Mouse (Mus musculus) brain, adult 2 months (tissue): ENCODE results near the gene Hes3.

ENCODE experiments used
- DNase-seq: peaks from one replicate; pipeline ENCODE4 v3.0.0; 2011; ENCODE audit warnings: low read depth, low spot score

Gene Hes3

DNA sequence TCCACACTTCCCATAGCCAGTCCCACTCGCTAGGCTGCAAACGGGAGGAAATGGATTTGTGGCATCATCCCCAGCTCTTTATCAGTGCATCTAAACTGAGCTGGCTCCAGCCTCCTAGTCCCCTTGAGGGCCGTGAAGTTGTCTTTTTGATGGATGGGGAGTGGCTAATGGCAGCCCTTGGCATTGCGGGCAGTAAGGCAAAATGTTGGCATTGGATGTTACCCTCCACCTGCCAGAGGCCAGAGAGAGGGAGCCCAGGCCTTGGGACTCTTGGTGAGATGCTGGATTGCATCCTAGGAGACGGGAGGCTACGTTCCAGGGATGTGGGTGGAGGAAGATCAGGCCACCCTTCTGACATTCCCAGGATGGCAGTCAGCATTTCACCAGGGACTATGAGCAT is 14.5 kb upstream of the Hes3 start:
- no peak for DNase-seq

DNA sequence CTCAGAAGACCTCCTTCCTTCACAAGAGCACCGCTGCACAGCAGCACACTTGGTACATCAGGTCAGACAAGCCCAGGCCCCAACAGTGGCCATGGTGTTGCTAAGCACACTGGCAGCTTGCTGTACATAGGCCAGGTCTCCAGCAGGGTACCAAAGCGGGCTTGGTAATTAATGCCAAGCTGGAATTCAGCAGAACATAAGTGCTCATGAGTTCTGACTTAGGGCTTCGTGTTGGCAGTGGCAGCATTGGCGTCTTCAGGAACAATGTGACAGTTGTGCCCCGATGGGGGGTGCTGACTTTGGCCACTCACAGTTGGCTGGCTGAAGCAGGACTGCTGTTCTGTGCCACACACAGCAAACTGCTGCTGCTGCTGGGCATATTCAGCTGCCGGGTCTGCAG is 13.2 kb upstream of the Hes3 start:
- peak; percentile 58 for DNase-seq

DNA sequence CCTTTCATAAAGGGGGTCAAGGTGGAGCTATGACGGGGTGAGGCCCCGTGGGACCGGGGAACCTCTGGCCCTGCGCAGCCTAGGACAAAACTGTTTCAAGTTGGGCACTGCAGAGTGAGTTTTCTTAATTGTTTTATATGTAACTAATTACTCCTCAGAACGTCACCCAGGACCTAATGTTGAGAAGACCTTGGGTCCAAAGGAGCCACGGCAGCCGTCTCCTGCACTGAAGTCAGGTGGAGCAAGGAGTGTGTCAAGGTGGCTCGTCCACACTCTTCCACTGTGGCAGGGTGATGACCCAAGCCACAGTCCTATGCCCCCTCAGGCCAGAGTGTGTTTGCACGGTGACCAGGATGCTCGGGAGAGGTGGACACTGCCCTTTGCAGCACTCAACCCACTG is 11.7 kb upstream of the Hes3 start:
- DNase-seq = no peak

DNA sequence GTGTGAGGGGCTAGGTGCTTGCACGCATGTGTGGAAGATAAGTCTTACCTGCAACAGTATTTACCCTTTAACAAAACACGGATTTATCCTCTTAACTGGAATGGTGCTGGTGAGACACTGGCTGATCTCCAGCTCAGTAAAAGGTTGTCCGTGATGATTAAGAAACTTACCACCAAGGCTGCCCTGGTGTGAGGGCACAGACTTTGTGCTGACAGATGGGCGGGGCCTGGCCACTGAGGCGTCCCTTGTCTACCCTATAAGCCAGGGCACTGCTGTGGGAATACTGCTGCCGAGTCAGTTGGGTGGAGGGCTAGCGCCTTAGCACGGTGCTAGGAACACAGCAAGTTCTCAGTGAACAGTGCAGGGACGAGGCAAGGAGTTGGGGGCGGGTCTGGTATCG is 10.6 kb upstream of the Hes3 start:
- no peak for DNase-seq

DNA sequence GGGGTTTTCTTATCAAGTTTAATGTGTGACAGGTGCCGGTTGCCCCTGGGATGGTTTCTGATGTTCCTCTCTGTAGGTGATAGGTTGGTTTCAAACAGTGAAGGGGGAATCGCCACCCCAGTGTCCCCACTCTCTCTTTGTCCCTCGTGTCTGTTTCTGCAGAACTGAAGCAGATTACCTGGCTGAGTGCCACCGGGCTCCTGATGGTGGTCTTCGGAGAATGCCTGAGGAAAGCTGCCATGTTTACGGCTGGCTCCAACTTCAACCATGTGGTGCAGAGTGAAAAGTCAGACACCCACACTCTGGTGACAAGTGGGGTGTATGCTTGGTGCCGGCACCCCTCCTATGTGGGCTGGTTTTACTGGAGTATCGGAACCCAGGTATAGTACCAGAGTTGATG is 8.9 kb upstream of the Hes3 start:
- DNase-seq = no peak

DNA sequence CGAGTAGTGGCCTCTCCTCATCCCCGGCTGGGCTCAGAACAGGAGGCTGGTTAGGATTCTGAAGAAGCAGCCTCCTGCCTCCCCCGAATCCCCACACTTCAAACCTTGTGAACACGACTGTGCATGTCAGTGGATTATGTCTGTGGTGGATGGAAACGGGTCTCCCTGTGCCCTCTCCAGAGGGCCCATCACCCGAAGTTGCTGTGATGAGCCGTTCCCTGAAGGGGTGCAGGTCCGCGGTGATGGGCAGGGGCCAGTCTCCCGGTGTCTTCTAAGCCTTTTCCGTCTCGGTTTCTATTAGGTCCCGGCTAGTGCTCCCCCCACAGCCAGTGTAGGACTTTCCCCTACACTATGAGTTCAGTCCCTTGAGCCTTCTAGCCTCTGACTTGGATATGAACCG is 7.4 kb upstream of the Hes3 start:
- no peak for DNase-seq

DNA sequence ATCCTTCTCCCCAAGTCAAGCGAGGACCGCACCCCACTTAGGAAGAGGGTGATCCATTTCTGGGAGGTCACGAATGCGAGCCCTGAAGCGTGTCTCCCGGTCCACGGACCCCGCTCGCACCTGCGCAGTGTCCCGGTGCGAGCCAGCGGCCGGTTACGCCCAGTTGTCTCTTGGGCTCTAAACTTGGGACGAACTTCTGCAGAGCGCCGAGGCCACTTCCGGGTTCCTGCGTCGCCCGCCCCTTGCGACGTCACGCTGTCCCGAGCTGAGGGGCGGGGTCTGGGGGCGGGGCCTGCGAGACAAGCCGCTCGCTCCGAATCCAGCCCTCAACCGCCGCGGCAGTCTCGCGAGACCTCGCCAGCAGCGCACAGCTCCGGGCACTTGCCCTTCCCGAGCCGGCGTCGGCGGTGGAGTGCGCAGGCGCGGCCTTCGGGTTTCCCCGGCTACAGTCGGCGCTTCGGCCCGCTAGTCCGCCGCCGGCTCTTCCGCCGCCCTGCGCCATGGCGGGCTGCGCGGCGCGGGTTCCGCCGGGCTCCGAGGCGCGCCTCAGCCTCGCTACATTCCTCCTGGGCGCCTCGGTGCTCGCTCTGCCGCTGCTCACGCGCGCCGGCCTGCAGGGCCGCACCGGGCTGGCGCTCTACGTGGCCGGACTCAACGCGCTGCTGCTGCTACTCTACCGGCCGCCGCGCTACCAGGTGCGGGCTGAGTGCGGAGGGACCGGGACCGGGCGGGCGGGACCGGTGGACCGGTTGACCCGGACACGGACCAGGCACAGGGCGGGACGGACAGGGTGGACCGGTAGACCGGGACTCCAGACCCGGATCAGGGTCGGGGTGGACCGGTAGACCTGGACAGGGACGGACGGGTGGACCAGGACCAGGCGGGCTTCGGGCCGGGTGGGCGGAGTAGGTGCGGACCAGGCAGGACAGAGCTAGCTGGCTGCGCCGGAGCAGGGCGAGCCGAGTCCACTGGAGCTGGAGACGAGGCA is 5.7 kb upstream of the Hes3 start, which contains the start of gene Icmt:
Gene Icmt, plus strand, starts transcription at position 354 of the 988 bp plus-strand sequence.
- peak; percentile 99 for DNase-seq

DNA sequence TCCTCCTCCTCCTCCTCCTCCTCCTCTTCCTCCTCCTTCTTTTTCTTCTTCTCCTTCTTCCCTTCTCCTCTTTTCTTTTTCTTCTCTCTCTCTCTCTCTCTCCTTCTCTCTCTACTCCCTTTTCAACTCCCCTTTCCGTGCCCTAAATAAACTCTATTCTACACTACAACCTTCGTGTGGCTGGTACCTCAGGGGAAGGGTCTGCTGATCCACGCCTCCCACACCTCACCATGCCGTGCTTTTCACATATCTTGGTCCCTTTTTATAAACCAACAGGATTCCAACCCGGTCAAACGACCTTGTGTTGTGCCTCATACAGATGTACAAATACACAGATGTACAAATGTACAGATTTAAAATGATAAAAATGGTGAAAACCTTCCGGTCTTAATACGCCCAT is 4.9 kb upstream of the Hes3 start:
- no peak for DNase-seq

DNA sequence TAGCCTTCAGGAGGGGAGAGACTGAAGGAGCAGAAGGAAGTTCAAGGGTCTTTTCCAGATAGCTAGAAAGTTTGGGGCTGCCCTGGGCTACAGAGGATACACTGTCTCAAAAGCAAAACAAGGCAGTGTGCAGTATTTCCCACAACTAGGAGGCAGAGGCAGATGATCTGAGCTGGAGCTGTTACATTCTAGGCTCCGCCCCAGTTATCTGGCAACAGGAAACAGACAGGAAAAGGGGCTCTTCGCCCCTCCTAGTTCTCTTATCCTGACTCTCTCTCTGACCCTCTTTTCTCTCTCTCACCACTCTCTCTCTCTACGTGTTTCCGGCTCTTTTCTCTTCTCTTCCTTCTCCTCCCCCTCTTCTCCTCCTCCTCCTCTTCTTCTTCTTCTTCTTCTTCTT is 4.5 kb upstream of the Hes3 start:
- DNase-seq = no peak

DNA sequence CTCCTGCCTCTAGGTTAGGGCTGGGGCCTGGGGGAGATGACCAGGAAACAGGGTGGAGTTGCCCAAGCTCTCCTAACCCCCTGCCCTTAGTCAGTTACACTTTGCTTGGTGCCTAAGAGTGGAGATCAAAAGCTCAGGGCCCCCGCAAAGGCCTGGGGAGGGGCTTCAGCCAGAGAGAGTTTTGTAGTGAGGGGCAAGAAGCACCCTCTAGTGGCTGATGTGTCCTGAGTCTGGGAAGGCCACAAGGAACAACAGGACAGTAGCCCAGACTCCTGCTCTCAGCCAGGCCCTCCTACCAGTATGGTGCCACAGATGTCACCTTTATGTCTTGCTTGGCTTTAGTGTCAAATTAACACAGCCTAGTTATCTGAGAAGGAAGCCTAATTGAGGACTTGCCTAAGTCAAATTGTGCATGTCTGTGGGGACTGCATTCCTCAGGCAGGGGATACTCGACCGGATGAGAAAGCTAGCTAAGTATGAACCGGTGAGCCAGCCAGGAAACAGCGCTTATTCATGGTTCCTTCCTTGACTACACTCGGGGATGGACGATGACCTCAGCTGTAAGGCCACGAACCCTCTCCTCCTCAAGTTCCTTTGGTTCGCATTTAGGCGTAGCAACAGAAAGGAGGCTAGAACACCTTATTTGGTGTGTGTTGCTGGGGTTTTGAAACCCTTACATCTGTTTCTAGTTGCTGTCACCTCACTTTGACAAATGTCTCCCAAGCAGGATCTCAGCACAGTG is 2.9 kb upstream of the Hes3 start:
- DNase-seq = no peak

DNA sequence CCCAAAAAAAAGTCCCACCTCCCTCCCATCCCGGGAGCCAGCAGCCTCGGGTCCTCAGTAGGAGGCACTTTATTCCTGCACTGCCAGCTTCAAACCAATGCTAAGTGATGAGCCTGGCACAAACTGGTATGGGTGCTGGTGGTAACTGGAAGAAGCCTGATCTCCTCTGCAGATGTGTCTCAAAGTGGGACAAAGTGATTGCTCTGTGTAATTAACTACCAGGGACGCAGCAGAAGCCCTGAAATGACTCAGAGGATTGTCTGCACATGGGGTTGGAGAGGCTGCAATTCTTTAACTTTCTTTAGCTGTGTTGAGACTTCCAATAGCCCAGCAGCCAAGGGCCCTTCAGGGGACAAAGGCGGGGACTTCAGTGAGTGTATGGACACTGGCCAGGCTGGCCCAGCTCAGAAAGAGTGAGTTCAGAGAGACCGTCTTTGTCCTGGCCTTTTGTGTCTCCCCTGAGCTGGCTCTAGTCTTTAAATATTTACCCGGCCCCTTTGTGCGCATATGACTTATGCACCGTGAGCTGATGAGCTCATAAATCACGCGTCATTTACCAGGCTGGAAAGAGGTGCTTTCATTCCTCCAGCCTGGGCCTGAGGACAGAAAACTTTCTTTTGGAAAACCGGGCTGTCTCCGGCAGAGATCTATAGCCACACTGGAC is 772 bp upstream of the Hes3 start:
- peak; percentile 56 for DNase-seq

DNA sequence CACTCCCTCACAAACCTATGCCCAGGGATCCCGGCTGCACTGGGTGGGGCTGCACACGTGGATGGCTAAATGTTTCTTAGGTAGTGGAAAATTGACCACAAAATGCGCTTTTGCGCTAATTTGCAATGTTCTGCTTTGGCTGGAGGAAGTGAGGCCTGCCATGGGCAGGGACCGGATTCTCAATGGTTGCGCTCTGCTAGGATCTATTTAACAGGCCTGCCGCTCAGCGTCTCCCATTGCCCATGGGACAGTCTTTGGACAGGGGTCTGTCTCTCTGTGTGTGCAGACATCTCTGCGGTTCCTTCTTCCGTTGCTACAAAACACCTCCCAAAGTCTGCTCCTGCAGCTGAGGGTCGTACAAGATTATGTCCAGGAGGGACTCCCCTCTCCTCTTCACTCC is 471 bp downstream of the Hes3 start:
- DNase-seq = no peak

DNA sequence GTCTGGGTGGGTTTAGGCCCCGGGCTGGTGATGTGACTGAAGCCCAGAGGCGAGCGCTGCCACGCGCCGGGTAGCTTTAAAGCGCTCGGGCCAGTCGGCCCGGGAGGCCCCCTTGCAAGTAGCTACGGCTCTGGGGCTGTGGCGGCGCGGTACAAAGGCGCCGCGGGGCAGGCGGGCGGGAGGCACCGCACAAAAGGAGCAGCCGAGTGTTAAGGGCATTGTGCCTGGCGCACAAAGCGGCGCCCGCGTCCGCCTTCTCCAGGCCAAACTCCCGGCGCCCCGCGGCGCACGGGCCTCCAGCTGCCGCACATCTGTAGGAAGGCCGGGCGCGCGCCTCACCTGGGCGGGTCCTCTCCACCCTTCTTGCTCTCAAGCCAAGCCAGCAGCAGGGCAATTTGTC is 1.1 kb downstream of the Hes3 start:
- no peak for DNase-seq

DNA sequence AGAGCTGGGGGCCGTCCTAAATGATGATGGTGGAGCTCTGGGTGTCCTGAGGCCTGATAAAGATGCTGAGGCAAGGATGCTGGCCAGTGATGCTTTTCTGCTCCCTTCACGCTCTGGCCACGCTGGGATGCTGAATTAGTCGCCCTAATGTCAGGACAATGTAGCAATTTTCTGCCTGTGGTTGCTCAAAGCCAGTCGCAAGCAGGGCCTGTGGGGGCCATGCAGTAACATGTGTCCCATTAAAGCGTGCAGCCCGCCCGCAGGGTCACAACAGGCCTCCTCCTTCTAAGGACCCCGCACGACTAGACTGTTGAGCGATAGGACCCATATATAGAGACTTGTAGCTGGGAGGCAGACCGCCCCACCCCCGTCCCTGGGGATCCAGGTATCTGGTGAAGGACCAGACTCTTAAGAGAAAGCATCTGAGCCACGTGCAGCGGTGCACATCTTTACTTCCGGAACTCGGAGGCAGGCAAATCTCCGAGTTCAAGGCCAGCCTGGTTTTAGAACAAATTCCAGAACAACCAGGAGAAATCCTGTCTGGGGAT is 3.0 kb downstream of the Hes3 start:
- DNase-seq = no peak

DNA sequence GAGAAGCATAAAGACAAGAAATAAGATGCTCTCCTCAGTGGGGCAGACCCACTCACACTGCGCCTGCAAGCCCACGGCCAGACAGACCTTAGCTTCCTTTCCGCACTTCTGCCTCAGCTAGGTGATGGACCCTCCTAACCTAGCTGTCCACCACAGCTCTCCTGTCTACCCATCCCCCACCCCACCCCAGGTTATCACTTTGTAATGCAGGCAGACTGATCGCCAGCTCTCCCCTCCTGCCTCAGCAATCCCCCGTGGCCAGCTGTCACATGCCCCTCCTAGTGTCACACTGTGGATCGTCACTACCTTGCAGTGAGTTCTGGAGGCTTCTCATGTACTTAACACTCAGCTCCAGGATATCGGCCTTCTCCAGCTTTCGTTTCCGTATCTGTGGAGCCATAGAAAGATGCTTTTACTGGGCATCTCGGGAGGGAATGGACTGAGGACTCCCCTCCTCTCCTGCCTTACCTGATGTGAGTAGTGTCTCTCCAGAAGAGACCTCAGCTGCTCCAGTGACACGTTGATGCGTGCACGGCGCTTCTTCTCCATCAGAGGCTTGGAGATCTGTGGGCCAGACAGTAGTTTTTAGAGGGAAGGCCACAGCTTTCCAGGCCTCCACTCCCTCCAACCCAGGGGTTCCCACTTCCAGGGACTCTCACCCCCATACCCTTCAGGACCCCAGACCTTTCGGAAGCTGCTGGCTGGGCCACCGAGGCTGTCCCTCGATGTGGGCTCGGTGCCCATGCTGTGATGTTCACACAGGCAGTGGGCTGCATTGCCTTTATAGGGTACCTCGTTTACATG is 3.9 kb downstream of the Hes3 start:
- DNase-seq = no peak

DNA sequence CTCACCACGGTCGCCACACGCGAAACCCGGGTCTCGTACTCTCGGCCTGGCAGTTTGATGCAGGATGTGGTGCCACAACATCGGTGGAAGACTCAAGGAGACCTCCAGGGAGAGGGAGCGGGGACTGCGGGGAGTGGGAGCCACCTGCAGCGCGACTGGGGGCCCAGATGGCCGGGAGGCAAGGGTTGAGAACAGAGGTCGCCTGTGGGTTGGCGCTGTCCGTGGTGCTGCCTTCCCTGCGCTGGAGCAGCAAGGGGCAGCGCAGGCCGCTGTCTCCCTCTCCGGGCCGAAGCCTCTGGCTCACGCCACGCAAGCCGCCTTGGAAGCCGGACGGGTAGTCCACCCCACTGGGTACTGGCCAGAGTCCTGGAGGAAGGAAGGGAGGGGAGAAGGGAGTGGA is 4.6 kb downstream of the Hes3 start:
- DNase-seq = peak; percentile 53

DNA sequence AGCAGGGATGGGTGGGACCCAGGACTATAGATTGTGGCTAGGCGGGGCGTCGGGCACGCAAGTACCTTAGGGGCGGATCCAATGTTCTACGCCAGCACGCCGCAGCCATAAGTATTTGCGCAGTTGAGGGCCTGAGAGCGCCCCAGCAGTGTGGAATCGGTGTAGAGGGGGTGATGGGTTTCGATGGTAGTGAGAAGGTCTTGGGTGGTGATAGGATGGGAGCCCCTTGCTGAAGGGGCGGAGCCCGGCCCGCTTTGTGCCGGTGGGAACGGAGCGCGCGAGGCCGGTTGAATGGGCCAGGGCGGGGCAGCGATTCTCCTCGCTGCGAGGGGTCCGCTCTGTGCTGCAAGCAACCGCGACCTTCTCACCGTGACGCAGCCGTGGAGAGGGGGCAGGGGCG is 5.3 kb downstream of the Hes3 start:
- DNase-seq = peak; percentile 74

DNA sequence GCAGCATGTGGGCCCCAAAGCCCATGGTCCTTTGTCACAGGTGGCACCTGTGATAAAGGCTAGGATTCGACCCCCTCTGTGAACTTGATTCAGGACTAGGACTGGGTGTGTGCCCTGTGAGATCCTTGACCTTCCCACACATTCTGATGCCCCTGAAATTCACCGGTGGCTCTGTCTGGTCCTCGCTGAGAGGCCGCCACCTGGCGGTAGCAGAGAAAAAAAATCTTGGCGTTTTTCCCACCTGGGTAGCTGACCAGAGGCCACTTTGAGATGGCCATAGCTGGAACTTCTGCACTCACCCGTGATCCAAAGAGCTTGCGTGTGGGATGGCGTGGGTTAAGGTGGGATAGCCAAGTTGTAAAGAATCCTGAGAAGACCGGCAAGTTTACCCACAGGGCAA is 6.0 kb downstream of the Hes3 start:
- peak; percentile 90 for DNase-seq

DNA sequence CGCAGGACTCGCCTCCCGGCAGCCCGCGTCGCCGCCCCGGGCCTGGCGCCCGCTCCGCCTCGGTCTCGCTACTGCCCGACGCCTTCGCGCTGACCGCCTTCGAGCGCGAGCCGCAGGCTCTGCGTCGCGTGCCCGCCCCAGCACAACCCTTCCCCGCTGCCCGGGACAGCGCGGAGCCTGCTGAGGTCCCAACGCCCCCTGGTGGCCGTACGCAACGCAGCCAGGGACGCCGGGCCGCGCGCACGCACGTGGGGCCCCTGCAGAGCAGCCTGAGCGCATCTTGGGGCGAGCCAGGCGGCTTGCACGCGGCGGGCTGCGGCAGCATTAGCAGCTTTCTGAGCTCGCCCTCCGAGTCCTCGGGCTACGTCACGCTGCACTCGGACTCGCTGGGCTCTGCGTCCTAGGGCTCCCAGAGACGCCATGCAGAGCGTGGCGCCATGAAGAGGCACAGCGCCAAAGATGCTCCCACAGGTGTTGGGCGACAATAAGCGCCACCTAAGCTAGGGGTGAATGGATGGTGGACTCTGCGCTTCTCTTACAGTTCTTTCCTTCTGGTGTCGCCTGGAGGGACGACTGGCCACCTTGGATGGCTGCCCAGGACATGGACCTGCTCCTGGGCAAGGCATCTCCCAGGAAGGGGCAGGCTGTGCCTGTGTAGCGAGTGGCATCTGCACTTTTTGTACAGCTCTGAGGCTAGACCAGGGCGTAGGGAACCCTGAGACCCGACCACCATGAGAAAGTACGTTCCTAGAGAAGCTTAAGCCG is 8.1 kb downstream of the Hes3 start:
- DNase-seq = peak; percentile 91

DNA sequence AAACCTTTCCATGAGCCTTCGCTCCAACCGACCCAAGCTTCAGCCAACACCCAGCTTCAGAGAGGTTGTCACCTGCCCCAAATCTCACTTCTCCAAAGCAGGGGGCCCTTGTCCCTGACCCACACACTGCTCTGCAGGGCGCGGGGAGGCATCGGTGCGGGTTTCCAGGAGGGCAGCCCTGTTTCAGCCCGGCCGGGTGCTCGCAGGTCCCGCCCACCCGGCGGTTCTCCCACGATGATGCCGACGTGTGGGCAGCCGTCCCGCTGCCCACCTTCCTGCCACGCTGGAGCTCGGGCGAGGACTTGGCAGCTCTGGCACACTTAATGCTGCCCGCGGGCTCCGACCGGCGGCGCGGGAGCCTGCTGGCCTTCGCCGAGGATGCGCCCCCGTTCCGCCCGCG is 8.7 kb downstream of the Hes3 start:
- DNase-seq = no peak
